Mouse (Mus musculus): ENCODE data around the gene Gm4559. TPM values are rescaled to one million over a fixed set of nuclear protein-coding genes. Genes with fewer than 3 reads are reported as not detected.
A peak's percentile ranks its signal among the peaks of the same experiment; 100 is the strongest.
"Not testable (repeated sequence)": the region's sequence is repeated elsewhere in the genome, so short reads cannot be mapped to it uniquely, and the experiment has no call there.

Gene Gm4559
- total RNA-seq, 1 experiment = not detected

GRCm38 (mm10) chr7:142285130-142285835, 11.1 kb upstream of the Gm4559 start:
- DNase-seq (ENCODE audit: low read depth, low spot score) = no peak
- Histone ChIP-seq H3K9me3 (ENCODE audit: control insufficient read depth, insufficient read depth, low read depth, low read length) (no peaks in the 10 kb centered on the region), H3K4me3 (ENCODE audit: insufficient read depth in 1 of 2, low read depth in 1 of 2, low read length in 2 of 2, poor library complexity in 1 of 2, severe bottlenecking in 1 of 2) (no peak overlapping the region), H3K36me3 (ENCODE audit: control insufficient read depth, insufficient read depth, low read length, poor library complexity, severe bottlenecking) (no peaks in the 10 kb centered on the region), H3K4me1 (ENCODE audit: control insufficient read depth in 2 of 2, insufficient read depth in 2 of 2, low read length in 2 of 2, poor library complexity in 1 of 2) (peaks cover 0 to 3% of the 10 kb centered on the region in 2 experiments; a peak in 1 of 4 replicates), H3K9ac (ENCODE audit: insufficient read depth, low read depth, low read length, poor library complexity, severe bottlenecking) (no peak overlapping the region), H3K27ac (ENCODE audit: insufficient read depth, low read depth, low read length, poor library complexity, severe bottlenecking) (no peak overlapping the region)
- TF ChIP-seq HCFC1 (IDR thresholded peaks at IDR 0.05; ENCODE audit: borderline replicate concordance, insufficient read depth, low read length) = no peak
- no peak for TF ChIP-seq CHD2 (IDR thresholded peaks at IDR 0.05; ENCODE audit: low read depth, low read length)
- no peak for TF ChIP-seq ZC3H11A (IDR thresholded peaks at IDR 0.05; ENCODE audit: borderline replicate concordance, low read depth, low read length)
- TF ChIP-seq ZNF384 (IDR thresholded peaks at IDR 0.05; ENCODE audit: low read depth, low read length) = no peak
- no peak for TF ChIP-seq MAFK (IDR thresholded peaks at IDR 0.05; ENCODE audit: insufficient read depth, low read depth, low read length)
- in situ Hi-C loops (cut with MboI; ENCODE audit: low sequenced_read_pairs in 2 of 2, unreplicated experiment in 2 of 2) = no loop called here

- Histone ChIP-seq H3K27ac (ENCODE audit: insufficient read depth, low read depth, low read length, poor library complexity, severe bottlenecking) (no peak overlapping the region), H3K9ac (ENCODE audit: insufficient read depth, low read depth, low read length, poor library complexity, severe bottlenecking) (peak overlapping the region; percentile 70), H3K36me3 (ENCODE audit: control insufficient read depth, insufficient read depth, low read length, poor library complexity, severe bottlenecking) (no peaks in the 10 kb centered on the region), H3K9me3 (ENCODE audit: control insufficient read depth, insufficient read depth, low read depth, low read length) (no peaks in the 10 kb centered on the region), H3K4me3 (ENCODE audit: insufficient read depth in 1 of 2, low read depth in 1 of 2, low read length in 2 of 2, poor library complexity in 1 of 2, severe bottlenecking in 1 of 2) (peak overlapping the region; percentile 63 to 69), H3K4me1 (ENCODE audit: control insufficient read depth in 2 of 2, insufficient read depth in 2 of 2, low read length in 2 of 2, poor library complexity in 1 of 2) (peaks cover 0 to 3% of the 10 kb centered on the region in 2 experiments; a peak in 1 of 4 replicates)
- peak; percentile 95 for DNase-seq (ENCODE audit: low read depth, low spot score)
- in situ Hi-C loops (cut with MboI; ENCODE audit: low sequenced_read_pairs in 2 of 2, unreplicated experiment in 2 of 2) = no loop called here
- TF ChIP-seq MAFK (IDR thresholded peaks at IDR 0.05; ENCODE audit: insufficient read depth, low read depth, low read length) (no peak), HCFC1 (IDR thresholded peaks at IDR 0.05; ENCODE audit: borderline replicate concordance, insufficient read depth, low read length) (peak; percentile 61)
Observed at GRCm38 (mm10) chr7:142284615-142285080, 10.5 kb upstream of the Gm4559 start.

- H3K4me3 ChIP-seq (ENCODE audit: insufficient read depth in 1 of 2, low read depth in 1 of 2, low read length in 2 of 2, poor library complexity in 1 of 2, severe bottlenecking in 1 of 2) = peak overlapping the region; percentile 63 to 69
- H3K27ac ChIP-seq (ENCODE audit: insufficient read depth, low read depth, low read length, poor library complexity, severe bottlenecking) = no peak overlapping the region
- no peaks in the 10 kb centered on the region for H3K9me3 ChIP-seq (ENCODE audit: control insufficient read depth, insufficient read depth, low read depth, low read length)
- H3K36me3 ChIP-seq (ENCODE audit: control insufficient read depth, insufficient read depth, low read length, poor library complexity, severe bottlenecking) = no peaks in the 10 kb centered on the region
- H3K4me1 ChIP-seq (ENCODE audit: control insufficient read depth in 2 of 2, insufficient read depth in 2 of 2, low read length in 2 of 2, poor library complexity in 1 of 2) = peaks cover 0 to 3% of the 10 kb centered on the region in 2 experiments; a peak in 1 of 4 replicates
- peak overlapping the region; percentile 70 for H3K9ac ChIP-seq (ENCODE audit: insufficient read depth, low read depth, low read length, poor library complexity, severe bottlenecking)
- in situ Hi-C loops (cut with MboI; ENCODE audit: low sequenced_read_pairs in 2 of 2, unreplicated experiment in 2 of 2) = no loop called here
- TF ChIP-seq ZC3H11A (IDR thresholded peaks at IDR 0.05; ENCODE audit: borderline replicate concordance, low read depth, low read length) = peak; percentile 43; the same call in 1 of the 2 replicates
- no peak for TF ChIP-seq MAFK (IDR thresholded peaks at IDR 0.05; ENCODE audit: insufficient read depth, low read depth, low read length)
- DNase-seq (ENCODE audit: low read depth, low spot score) = peak; percentile 74
Observed at GRCm38 (mm10) chr7:142284023-142284591, 9.9 kb upstream of the Gm4559 start.

- H3K4me1 ChIP-seq (ENCODE audit: control insufficient read depth in 2 of 2, insufficient read depth in 2 of 2, low read length in 2 of 2, poor library complexity in 1 of 2); H3K36me3 ChIP-seq (ENCODE audit: control insufficient read depth, insufficient read depth, low read length, poor library complexity, severe bottlenecking); H3K9me3 ChIP-seq (ENCODE audit: control insufficient read depth, insufficient read depth, low read depth, low read length); H3K9ac ChIP-seq (ENCODE audit: insufficient read depth, low read depth, low read length, poor library complexity, severe bottlenecking); in situ Hi-C loops (cut with MboI; ENCODE audit: low sequenced_read_pairs in 2 of 2, unreplicated experiment in 2 of 2); H3K4me3 ChIP-seq (ENCODE audit: insufficient read depth in 1 of 2, low read depth in 1 of 2, low read length in 2 of 2, poor library complexity in 1 of 2, severe bottlenecking in 1 of 2); DNase-seq (ENCODE audit: low read depth, low spot score); H3K27ac ChIP-seq (ENCODE audit: insufficient read depth, low read depth, low read length, poor library complexity, severe bottlenecking): not testable (repeated sequence)
Observed at GRCm38 (mm10) chr7:142282847-142283246, 8.7 kb upstream of the Gm4559 start.

GRCm38 (mm10) chr7:142279291-142279690, 5.1 kb upstream of the Gm4559 start:
- H3K36me3 ChIP-seq (ENCODE audit: control insufficient read depth, insufficient read depth, low read length, poor library complexity, severe bottlenecking); in situ Hi-C loops (cut with MboI; ENCODE audit: low sequenced_read_pairs in 2 of 2, unreplicated experiment in 2 of 2): not testable (repeated sequence)

GRCm38 (mm10) chr7:142278183-142278582, 4.0 kb upstream of the Gm4559 start:
- H3K4me3 ChIP-seq (ENCODE audit: insufficient read depth in 1 of 2, low read depth in 1 of 2, low read length in 2 of 2, poor library complexity in 1 of 2, severe bottlenecking in 1 of 2); in situ Hi-C loops (cut with MboI; ENCODE audit: low sequenced_read_pairs in 2 of 2, unreplicated experiment in 2 of 2); H3K27ac ChIP-seq (ENCODE audit: insufficient read depth, low read depth, low read length, poor library complexity, severe bottlenecking); H3K9me3 ChIP-seq (ENCODE audit: control insufficient read depth, insufficient read depth, low read depth, low read length); H3K36me3 ChIP-seq (ENCODE audit: control insufficient read depth, insufficient read depth, low read length, poor library complexity, severe bottlenecking); H3K4me1 ChIP-seq (ENCODE audit: control insufficient read depth in 2 of 2, insufficient read depth in 2 of 2, low read length in 2 of 2, poor library complexity in 1 of 2); H3K9ac ChIP-seq (ENCODE audit: insufficient read depth, low read depth, low read length, poor library complexity, severe bottlenecking): not testable (repeated sequence)
- peak; percentile 24 for DNase-seq (ENCODE audit: low read depth, low spot score)

More at GRCm38 (mm10) chr7:142279291-142279690, 5.1 kb upstream of the Gm4559 start:
- not testable (repeated sequence) for H3K9ac ChIP-seq (ENCODE audit: insufficient read depth, low read depth, low read length, poor library complexity, severe bottlenecking); H3K9me3 ChIP-seq (ENCODE audit: control insufficient read depth, insufficient read depth, low read depth, low read length); H3K4me3 ChIP-seq (ENCODE audit: insufficient read depth in 1 of 2, low read depth in 1 of 2, low read length in 2 of 2, poor library complexity in 1 of 2, severe bottlenecking in 1 of 2); DNase-seq (ENCODE audit: low read depth, low spot score); H3K4me1 ChIP-seq (ENCODE audit: control insufficient read depth in 2 of 2, insufficient read depth in 2 of 2, low read length in 2 of 2, poor library complexity in 1 of 2); H3K27ac ChIP-seq (ENCODE audit: insufficient read depth, low read depth, low read length, poor library complexity, severe bottlenecking)

GRCm38 (mm10) chr7:142258254-142258653, 15.9 kb downstream of the Gm4559 start, which contains the start of gene Gm2431:
Gene Gm2431, minus strand, starts transcription at chr7:142258354.
- not testable (repeated sequence) for H3K4me3 ChIP-seq (ENCODE audit: insufficient read depth in 1 of 2, low read depth in 1 of 2, low read length in 2 of 2, poor library complexity in 1 of 2, severe bottlenecking in 1 of 2); H3K36me3 ChIP-seq (ENCODE audit: control insufficient read depth, insufficient read depth, low read length, poor library complexity, severe bottlenecking); H3K9me3 ChIP-seq (ENCODE audit: control insufficient read depth, insufficient read depth, low read depth, low read length); DNase-seq (ENCODE audit: low read depth, low spot score); H3K4me1 ChIP-seq (ENCODE audit: control insufficient read depth in 2 of 2, insufficient read depth in 2 of 2, low read length in 2 of 2, poor library complexity in 1 of 2); H3K9ac ChIP-seq (ENCODE audit: insufficient read depth, low read depth, low read length, poor library complexity, severe bottlenecking); H3K27ac ChIP-seq (ENCODE audit: insufficient read depth, low read depth, low read length, poor library complexity, severe bottlenecking)
- in situ Hi-C loops (cut with MboI; ENCODE audit: low sequenced_read_pairs in 2 of 2, unreplicated experiment in 2 of 2) = loop anchor here in 1 of 2 experiments (10.0 kb wide), 1 partner anchor 113 kb away; the partner anchor contains the start of gene Gm45337

All from ES-E14 (cell line).